Mouse (Mus musculus): ENCODE measurements around the gene Zfp775.
A peak's percentile ranks its signal among the peaks of the same experiment; 100 is the strongest.

Zfp775 gene

GRCm38 (mm10) chr6:48601271-48602079, at the start of gene Zfp775:
Zfp775 (plus strand) TSS chr6:48602063.
- peak; percentile 96 for DNase-seq (ENCODE audit: low spot score)

- DNase-seq (ENCODE audit: low spot score): peak; percentile 59
These were observed 48.9 kb upstream of the Zfp775 start for GRCm38 (mm10) chr6:48552918-48553317.

- DNase-seq (ENCODE audit: low spot score): peak; percentile 28
These were observed 48.0 kb upstream of the Zfp775 start for GRCm38 (mm10) chr6:48553819-48554218.

GRCm38 (mm10) chr6:48554280-48555103, 47.4 kb upstream of the Zfp775 start, which contains the start of gene Lrrc61:
Lrrc61 (plus strand) TSS chr6:48554796.
- peak; percentile 99 for DNase-seq (ENCODE audit: low spot score)

- peak; percentile 46 for DNase-seq (ENCODE audit: low spot score)
These were observed 46.6 kb upstream of the Zfp775 start for GRCm38 (mm10) chr6:48555104-48555890.

GRCm38 (mm10) chr6:48555956-48556355, 45.9 kb upstream of the Zfp775 start:
- no peak for DNase-seq (ENCODE audit: low spot score)

GRCm38 (mm10) chr6:48565693-48566310, 36.1 kb upstream of the Zfp775 start:
- DNase-seq (ENCODE audit: low spot score): no peak

- DNase-seq (ENCODE audit: low spot score): peak; percentile 69
These were observed 35.6 kb upstream of the Zfp775 start for GRCm38 (mm10) chr6:48566312-48566711.

- DNase-seq (ENCODE audit: low spot score): peak; percentile 77
These were observed 33.6 kb upstream of the Zfp775 start for GRCm38 (mm10) chr6:48568036-48568984.

GRCm38 (mm10) chr6:48569065-48569807, 32.6 kb upstream of the Zfp775 start:
- no peak for DNase-seq (ENCODE audit: low spot score)

- no peak for DNase-seq (ENCODE audit: low spot score)
These were observed 29.8 kb upstream of the Zfp775 start for GRCm38 (mm10) chr6:48572014-48572413.

- DNase-seq (ENCODE audit: low spot score): peak; percentile 60
These were observed 29.2 kb upstream of the Zfp775 start, which contains the start of gene Rarres2 for GRCm38 (mm10) chr6:48572572-48573061. Rarres2 (minus strand) TSS chr6:48572789.

- no peak for DNase-seq (ENCODE audit: low spot score)
These were observed 28.6 kb upstream of the Zfp775 start for GRCm38 (mm10) chr6:48573280-48573679.

GRCm38 (mm10) chr6:48573981-48574380, 27.9 kb upstream of the Zfp775 start:
- no peak for DNase-seq (ENCODE audit: low spot score)

GRCm38 (mm10) chr6:48578736-48579135, 23.1 kb upstream of the Zfp775 start:
- no peak for DNase-seq (ENCODE audit: low spot score)

- no peak for DNase-seq (ENCODE audit: low spot score)
These were observed 22.6 kb upstream of the Zfp775 start for GRCm38 (mm10) chr6:48579215-48579648.

GRCm38 (mm10) chr6:48581257-48581656, 20.6 kb upstream of the Zfp775 start:
- DNase-seq (ENCODE audit: low spot score): no peak

GRCm38 (mm10) chr6:48582037-48582436, 19.8 kb upstream of the Zfp775 start:
- DNase-seq (ENCODE audit: low spot score): no peak

- no peak for DNase-seq (ENCODE audit: low spot score)
These were observed 12.6 kb upstream of the Zfp775 start, which contains the start of gene Gm45021 for GRCm38 (mm10) chr6:48589194-48589750. Gm45021 (plus strand) TSS chr6:48589610.
